Mouse (Mus musculus): ENCODE results near the gene Rxfp3. TPM values are rescaled to one million over a fixed set of nuclear protein-coding genes. Genes with fewer than 3 reads are reported as not detected.
"Not testable (repeated sequence)": the region's sequence is repeated elsewhere in the genome, so short reads cannot be mapped to it uniquely, and the experiment has no call there.

Gene Rxfp3
- polyA plus RNA-seq, 1 experiment from 2014 or later: 1.3 TPM

- no peaks in the 10 kb centered on the region for H3K4me1 ChIP-seq
- no peak overlapping the region for H3K4me3 ChIP-seq
- no peaks in the 10 kb centered on the region for H3K36me3 ChIP-seq
- no peak for ATAC-seq (ENCODE audit: low FRiP score)
- H3K4me2 ChIP-seq (replicated peaks): no peak overlapping the region
- 68% methylated on average over 4 of the region's 4 CpGs for WGBS
- no peak overlapping the region for H3K9ac ChIP-seq
- H3K9me3 ChIP-seq (replicated peaks): no peaks in the 10 kb centered on the region
- no peak overlapping the region for H3K27ac ChIP-seq
- no peaks in the 10 kb centered on the region for H3K27me3 ChIP-seq
These were observed 10.8 kb downstream of the Rxfp3 start for GRCm38 (mm10) chr15:11026801-11027561.

- WGBS: 51% methylated on average over 2 of the region's 2 CpGs
- Histone ChIP-seq H3K36me3 (no peaks in the 10 kb centered on the region), H3K9ac (no peak overlapping the region), H3K27me3 (no peaks in the 10 kb centered on the region), H3K4me2 (replicated peaks) (no peak overlapping the region), H3K4me3 (no peak overlapping the region), H3K9me3 (replicated peaks) (no peaks in the 10 kb centered on the region), H3K4me1 (no peaks in the 10 kb centered on the region), H3K27ac (no peak overlapping the region)
- no peak for ATAC-seq (ENCODE audit: low FRiP score)
These were observed 22.9 kb downstream of the Rxfp3 start for GRCm38 (mm10) chr15:11014931-11015330.

- Histone ChIP-seq H3K9ac (no peak overlapping the region), H3K36me3 (no peaks in the 10 kb centered on the region), H3K4me1 (no peaks in the 10 kb centered on the region), H3K27me3 (no peaks in the 10 kb centered on the region), H3K4me2 (replicated peaks) (no peak overlapping the region), H3K4me3 (no peak overlapping the region), H3K27ac (no peak overlapping the region), H3K9me3 (replicated peaks) (no peaks in the 10 kb centered on the region)
- no peak for ATAC-seq (ENCODE audit: low FRiP score)
- 91% methylated on average over 11 of the region's 11 CpGs for WGBS
These were observed 26.7 kb downstream of the Rxfp3 start for GRCm38 (mm10) chr15:11010976-11011548.

GRCm38 (mm10) chr15:11008756-11009155 is 29.0 kb downstream of the Rxfp3 start:
- Histone ChIP-seq H3K27me3 (no peaks in the 10 kb centered on the region), H3K9ac (no peak overlapping the region), H3K36me3 (no peaks in the 10 kb centered on the region), H3K27ac (no peak overlapping the region), H3K9me3 (replicated peaks) (no peaks in the 10 kb centered on the region), H3K4me3 (no peak overlapping the region), H3K4me2 (replicated peaks) (no peak overlapping the region), H3K4me1 (no peaks in the 10 kb centered on the region)
- 33% methylated on average over 5 of the region's 5 CpGs for WGBS
- no peak for ATAC-seq (ENCODE audit: low FRiP score)

- H3K4me2 ChIP-seq (replicated peaks): no peak overlapping the region
- H3K36me3 ChIP-seq: no peaks in the 10 kb centered on the region
- no peak for ATAC-seq (ENCODE audit: low FRiP score)
- 80% methylated on average over 6 of the region's 6 CpGs for WGBS
- no peak overlapping the region for H3K27ac ChIP-seq
- H3K9ac ChIP-seq: no peak overlapping the region
- no peaks in the 10 kb centered on the region for H3K9me3 ChIP-seq (replicated peaks)
- H3K4me1 ChIP-seq: no peaks in the 10 kb centered on the region
- H3K27me3 ChIP-seq: no peaks in the 10 kb centered on the region
- H3K4me3 ChIP-seq: no peak overlapping the region
These were observed 33.1 kb downstream of the Rxfp3 start for GRCm38 (mm10) chr15:11004646-11005045.

- ATAC-seq (ENCODE audit: low FRiP score): no peak
- Histone ChIP-seq H3K27me3 (no peaks in the 10 kb centered on the region), H3K9ac (no peak overlapping the region), H3K36me3 (no peaks in the 10 kb centered on the region), H3K27ac (no peak overlapping the region), H3K4me3 (no peak overlapping the region), H3K4me2 (replicated peaks) (no peak overlapping the region), H3K9me3 (replicated peaks) (no peaks in the 10 kb centered on the region), H3K4me1 (no peaks in the 10 kb centered on the region)
- 84% methylated on average over 4 of the region's 4 CpGs for WGBS
These were observed 34.0 kb downstream of the Rxfp3 start for GRCm38 (mm10) chr15:11003791-11004190.

- Histone ChIP-seq H3K9ac (no peak within 1 kb of the TSS), H3K4me2 (replicated peaks) (no peak within 1 kb of the TSS), H3K36me3 (no peaks in the 10 kb centered on the region), H3K27me3 (no peaks in the 10 kb centered on the region), H3K27ac (no peak within 1 kb of the TSS), H3K4me1 (no peaks in the 10 kb centered on the region), H3K4me3 (no peak within 1 kb of the TSS), H3K9me3 (replicated peaks) (no peaks in the 10 kb centered on the region)
- ATAC-seq (ENCODE audit: low FRiP score): no peak
- 64% methylated on average over 7 of the region's 7 CpGs for WGBS
These were observed 37.4 kb downstream of the Rxfp3 start, which contains the start of gene Slc45a2 for GRCm38 (mm10) chr15:11000421-11000820. Gene Slc45a2, plus strand, starts transcription at chr15:11000721.

- Histone ChIP-seq H3K27me3 (no peaks in the 10 kb centered on the region), H3K4me2 (replicated peaks) (no peak overlapping the region), H3K9me3 (replicated peaks) (no peaks in the 10 kb centered on the region), H3K4me3 (no peak overlapping the region), H3K9ac (no peak overlapping the region), H3K27ac (no peak overlapping the region), H3K4me1 (no peaks in the 10 kb centered on the region), H3K36me3 (no peaks in the 10 kb centered on the region; the same call in 1 of the 2 replicates)
- WGBS: 54% methylated on average over 5 of the region's 5 CpGs
- no peak for ATAC-seq (ENCODE audit: low FRiP score)
These were observed 38.0 kb downstream of the Rxfp3 start for GRCm38 (mm10) chr15:10999832-11000231.

- no peak overlapping the region for H3K4me3 ChIP-seq
- H3K36me3 ChIP-seq: peaks cover 6% of the 10 kb centered on the region; the same call in 1 of the 2 replicates
- no peak overlapping the region for H3K27ac ChIP-seq
- no peak for ATAC-seq (ENCODE audit: low FRiP score)
- H3K27me3 ChIP-seq: no peaks in the 10 kb centered on the region
- WGBS: 96% methylated on average over 1 of the region's 1 CpGs
- no peak overlapping the region for H3K4me2 ChIP-seq (replicated peaks)
- H3K9me3 ChIP-seq (replicated peaks): no peaks in the 10 kb centered on the region
- no peaks in the 10 kb centered on the region for H3K4me1 ChIP-seq
- H3K9ac ChIP-seq: no peak overlapping the region
These were observed 46.2 kb downstream of the Rxfp3 start for GRCm38 (mm10) chr15:10991566-10991965.

- H3K27ac ChIP-seq: no peak overlapping the region
- ATAC-seq (ENCODE audit: low FRiP score): no peak
- H3K4me2 ChIP-seq (replicated peaks): no peak overlapping the region
- H3K4me3 ChIP-seq: no peak overlapping the region
- H3K9me3 ChIP-seq (replicated peaks): no peaks in the 10 kb centered on the region
- peaks cover 6% of the 10 kb centered on the region; the same call in 1 of the 2 replicates for H3K36me3 ChIP-seq
- 52% methylated on average over 2 of the region's 2 CpGs for WGBS
- H3K4me1 ChIP-seq: no peaks in the 10 kb centered on the region
- H3K27me3 ChIP-seq: no peaks in the 10 kb centered on the region
- no peak overlapping the region for H3K9ac ChIP-seq
These were observed 47.4 kb downstream of the Rxfp3 start for GRCm38 (mm10) chr15:10990411-10990810.

GRCm38 (mm10) chr15:10986477-10986876 is 51.3 kb downstream of the Rxfp3 start:
- H3K9me3 ChIP-seq (replicated peaks); H3K4me1 ChIP-seq; H3K27me3 ChIP-seq; H3K4me2 ChIP-seq (replicated peaks); ATAC-seq (ENCODE audit: low FRiP score); H3K36me3 ChIP-seq; H3K27ac ChIP-seq; H3K9ac ChIP-seq; H3K4me3 ChIP-seq: not testable (repeated sequence)
- WGBS: 69% methylated on average over 2 of the region's 2 CpGs

- no peak overlapping the region for H3K4me2 ChIP-seq (replicated peaks)
- no peak overlapping the region for H3K4me3 ChIP-seq
- WGBS: 82% methylated on average over 6 of the region's 6 CpGs
- H3K27ac ChIP-seq: no peak overlapping the region
- H3K9ac ChIP-seq: no peak overlapping the region
- no peaks in the 10 kb centered on the region for H3K9me3 ChIP-seq (replicated peaks)
- no peaks in the 10 kb centered on the region for H3K27me3 ChIP-seq
- peaks cover 2% of the 10 kb centered on the region; the same call in 1 of the 2 replicates for H3K4me1 ChIP-seq
- ATAC-seq (ENCODE audit: low FRiP score): no peak
- 0 out of 2 replicates have a peak, but pooled peaks cover 6% of the 10 kb centered on the region for H3K36me3 ChIP-seq
These were observed 52.0 kb downstream of the Rxfp3 start for GRCm38 (mm10) chr15:10985756-10986155.

Measured in hindbrain, embryonic 12.5 days (tissue).